Mouse (Mus musculus): ENCODE results near the gene Zmiz2. TPM values are rescaled to one million over a fixed set of nuclear protein-coding genes. Genes with fewer than 3 reads are reported as not detected.

The Zmiz2 gene
- total and polyA plus RNA-seq, 2 experiments from 2014 or later, result 29.0 to 136 TPM

- DNase-seq (ENCODE audit: low spot score), result no peak
- no peaks in the 10 kb centered on the region for H3K36me3 ChIP-seq (ENCODE audit: insufficient read depth, low read length)
- H3K27ac ChIP-seq, result no peak overlapping the region
- H3K9me3 ChIP-seq (ENCODE audit: low read length), result no peaks in the 10 kb centered on the region
- no peaks in the 10 kb centered on the region for H3K27me3 ChIP-seq (ENCODE audit: insufficient read depth, low read length)
- no peaks in the 10 kb centered on the region for H3K4me1 ChIP-seq (ENCODE audit: insufficient read depth, low read length)
- H3K4me2 ChIP-seq (ENCODE audit: low read depth, low read length), result no peak overlapping the region
- 89% methylated on average over 6 of the region's 6 CpGs for whole genome bisulfite sequencing
- no peak overlapping the region for H3K4me3 ChIP-seq (ENCODE audit: low read length)
- TF ChIP-seq CTCF (IDR thresholded peaks at IDR 0.05; ENCODE audit: low read depth), result no peak
- no peak for ATAC-seq
- H3K9ac ChIP-seq (replicated peaks; ENCODE audit: low read length), result no peak overlapping the region
Measured at GRCm38 (mm10) chr11:6380916-6381315, 8.0 kb upstream of the Zmiz2 start.

DNA sequence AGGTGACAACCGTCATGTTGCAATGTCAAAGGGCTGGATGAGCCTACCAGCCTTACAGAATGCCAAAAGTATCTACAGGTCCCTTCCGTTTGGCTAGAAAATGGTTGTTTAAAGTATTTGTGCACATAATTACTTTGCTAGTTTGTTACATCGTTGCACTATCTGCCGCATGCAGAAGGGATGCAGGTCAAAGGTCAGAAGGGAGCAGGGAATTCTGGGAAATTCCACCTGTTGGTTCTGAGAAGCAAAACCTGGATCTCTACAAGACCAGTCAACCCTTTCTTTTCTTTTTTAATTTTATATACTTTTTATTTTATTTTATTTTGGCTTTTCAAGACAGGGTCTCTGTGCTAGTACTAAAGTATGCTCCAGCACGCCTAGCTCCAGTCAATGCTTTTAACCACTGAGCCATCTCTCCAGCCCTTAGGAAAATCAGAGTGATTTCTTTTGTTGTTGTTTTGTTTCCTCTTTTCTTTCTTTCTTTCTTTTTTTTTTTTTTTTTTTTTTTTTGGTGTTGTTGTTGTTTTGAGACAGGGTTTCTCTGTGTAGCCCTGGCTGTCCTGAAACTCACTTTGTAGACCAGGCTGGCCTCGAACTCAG, 648 bp upstream of the Zmiz2 start:
- no peak overlapping the region for H3K9ac ChIP-seq (replicated peaks; ENCODE audit: low read length)
- peak overlapping the region; percentile 71 for H3K4me3 ChIP-seq (ENCODE audit: low read length)

GRCm38 (mm10) chr11:6389483-6389921, 628 bp downstream of the Zmiz2 start:
- Histone ChIP-seq H3K9ac (replicated peaks; ENCODE audit: low read length) (peak overlapping the region; percentile 86), H3K4me2 (ENCODE audit: low read depth, low read length) (peak overlapping the region; percentile 84), H3K27ac (peak overlapping the region; percentile 93), H3K36me3 (ENCODE audit: insufficient read depth, low read length) (no peaks in the 10 kb centered on the region), H3K4me1 (ENCODE audit: insufficient read depth, low read length) (peaks cover 19% of the 10 kb centered on the region; the same call in 1 of the 2 replicates), H3K4me3 (ENCODE audit: low read length) (peak overlapping the region; percentile 71), H3K27me3 (ENCODE audit: insufficient read depth, low read length) (no peaks in the 10 kb centered on the region), H3K9me3 (ENCODE audit: low read length) (no peaks in the 10 kb centered on the region)
- TF ChIP-seq CTCF (IDR thresholded peaks at IDR 0.05; ENCODE audit: low read depth), result no peak
- WGBS, result 0% methylated on average over 19 of the region's 43 CpGs
- no peak for DNase-seq (ENCODE audit: low spot score)
- ATAC-seq, result no peak; the same call in 1 of the 2 replicates

More for the DNA sequence above, 648 bp upstream of the Zmiz2 start:
- Histone ChIP-seq H3K4me1 (ENCODE audit: insufficient read depth, low read length) (peaks cover 19% of the 10 kb centered on the region; the same call in 1 of the 2 replicates), H3K27ac (peak overlapping the region; percentile 93), H3K4me2 (ENCODE audit: low read depth, low read length) (peak overlapping the region; percentile 84), H3K9me3 (ENCODE audit: low read length) (no peaks in the 10 kb centered on the region), H3K27me3 (ENCODE audit: insufficient read depth, low read length) (no peaks in the 10 kb centered on the region), H3K36me3 (ENCODE audit: insufficient read depth, low read length) (no peaks in the 10 kb centered on the region)
- WGBS, result 91% methylated on average over 6 of the region's 6 CpGs
- no peak for DNase-seq (ENCODE audit: low spot score)
- ATAC-seq, result no peak
- no peak for TF ChIP-seq CTCF (IDR thresholded peaks at IDR 0.05; ENCODE audit: low read depth)

DNA sequence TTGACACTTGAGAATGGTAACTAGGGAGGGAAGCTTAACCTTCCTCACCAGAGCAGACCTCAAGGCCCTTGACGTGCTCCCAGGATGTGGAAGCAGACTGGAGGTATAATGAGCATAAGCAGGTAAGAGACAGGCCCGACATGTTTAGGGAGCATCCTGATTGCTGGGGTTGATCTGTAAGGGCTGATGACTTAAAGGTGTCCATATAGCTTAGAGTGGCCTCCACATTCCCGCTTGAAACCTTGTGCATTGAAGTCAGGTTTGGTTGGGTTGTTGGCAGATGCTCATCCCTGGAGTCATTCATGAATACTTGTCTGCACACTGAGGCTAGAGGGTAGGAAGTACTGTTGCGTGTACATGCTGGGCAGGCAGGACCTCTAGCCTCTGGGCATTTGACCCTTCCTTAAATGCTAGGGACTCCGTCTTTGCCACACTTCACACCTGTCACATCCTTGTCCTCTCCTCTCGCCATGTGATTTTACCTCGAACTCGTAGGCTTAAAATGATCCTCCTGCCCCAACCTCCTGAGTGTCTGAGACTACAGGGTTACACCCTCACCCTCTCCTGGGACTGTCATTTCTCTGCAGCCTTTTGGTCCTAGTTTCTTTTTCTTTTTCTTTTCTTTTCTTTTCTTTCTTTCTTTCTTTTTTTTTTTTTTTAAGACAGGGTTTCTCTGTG, 1.6 kb downstream of the Zmiz2 start:
- WGBS, result 77% methylated on average over 8 of the region's 8 CpGs
- Histone ChIP-seq H3K27me3 (ENCODE audit: insufficient read depth, low read length) (no peaks in the 10 kb centered on the region), H3K9ac (replicated peaks; ENCODE audit: low read length) (peak overlapping the region; percentile 86), H3K27ac (0 out of 2 replicates have a peak overlapping the region, but pooled peaks have one; percentile 93), H3K4me1 (ENCODE audit: insufficient read depth, low read length) (peaks cover 19% of the 10 kb centered on the region; the same call in 1 of the 2 replicates), H3K36me3 (ENCODE audit: insufficient read depth, low read length) (no peaks in the 10 kb centered on the region), H3K4me2 (ENCODE audit: low read depth, low read length) (peak overlapping the region; percentile 84), H3K9me3 (ENCODE audit: low read length) (no peaks in the 10 kb centered on the region), H3K4me3 (ENCODE audit: low read length) (peak overlapping the region; percentile 71)
- no peak for TF ChIP-seq CTCF (IDR thresholded peaks at IDR 0.05; ENCODE audit: low read depth)
- DNase-seq (ENCODE audit: low spot score) (no peak), ATAC-seq (no peak)

DNA sequence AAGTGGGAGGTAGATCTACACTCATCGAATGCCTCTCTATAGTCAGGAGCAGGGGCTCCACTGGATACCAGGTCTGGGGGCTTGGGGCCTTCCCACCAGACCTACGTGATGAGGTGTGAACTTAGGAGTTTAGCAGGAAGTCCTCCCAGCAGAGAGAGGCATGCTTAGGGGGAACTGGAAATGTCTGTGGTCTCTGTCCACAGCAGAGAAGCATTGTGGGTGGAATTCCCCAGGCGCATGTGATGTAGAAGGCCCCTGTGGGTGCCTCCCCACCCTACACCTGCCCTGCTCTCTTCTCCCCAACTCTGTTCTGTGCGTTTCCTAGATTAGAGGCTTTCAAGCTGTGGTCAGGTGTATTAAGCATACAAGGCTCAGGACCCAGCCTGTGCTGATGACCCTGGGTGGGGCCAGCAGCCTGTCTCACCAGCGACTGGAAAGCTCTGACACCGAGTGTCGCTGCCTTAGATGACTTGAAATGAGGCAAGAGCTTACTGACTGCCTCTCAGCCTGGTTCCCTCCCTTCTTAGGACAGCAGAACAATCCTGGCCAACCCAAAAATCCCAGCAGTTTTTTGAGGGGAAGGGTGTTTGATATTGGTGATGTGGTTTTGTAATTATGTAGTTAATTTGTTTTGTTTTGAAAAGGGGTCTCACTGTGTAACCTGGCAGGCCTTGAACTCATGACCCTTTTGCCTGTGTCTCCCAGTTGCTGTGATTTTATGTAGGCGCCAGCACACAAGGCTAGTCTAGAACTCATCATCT, 2.8 kb downstream of the Zmiz2 start:
- no peaks in the 10 kb centered on the region for H3K9me3 ChIP-seq (ENCODE audit: low read length)
- 88% methylated on average over 8 of the region's 8 CpGs for WGBS
- no peak for ATAC-seq
- peaks cover 9% of the 10 kb centered on the region for H3K36me3 ChIP-seq (ENCODE audit: insufficient read depth, low read length)
- H3K9ac ChIP-seq (replicated peaks; ENCODE audit: low read length), result no peak overlapping the region
- DNase-seq (ENCODE audit: low spot score), result no peak
- no peak overlapping the region for H3K4me2 ChIP-seq (ENCODE audit: low read depth, low read length)
- H3K27me3 ChIP-seq (ENCODE audit: insufficient read depth, low read length), result no peaks in the 10 kb centered on the region
- TF ChIP-seq CTCF (IDR thresholded peaks at IDR 0.05; ENCODE audit: low read depth), result no peak
- no peak overlapping the region for H3K4me3 ChIP-seq (ENCODE audit: low read length)
- peaks cover 19% of the 10 kb centered on the region; the same call in 1 of the 2 replicates for H3K4me1 ChIP-seq (ENCODE audit: insufficient read depth, low read length)
- no peak overlapping the region for H3K27ac ChIP-seq

DNA sequence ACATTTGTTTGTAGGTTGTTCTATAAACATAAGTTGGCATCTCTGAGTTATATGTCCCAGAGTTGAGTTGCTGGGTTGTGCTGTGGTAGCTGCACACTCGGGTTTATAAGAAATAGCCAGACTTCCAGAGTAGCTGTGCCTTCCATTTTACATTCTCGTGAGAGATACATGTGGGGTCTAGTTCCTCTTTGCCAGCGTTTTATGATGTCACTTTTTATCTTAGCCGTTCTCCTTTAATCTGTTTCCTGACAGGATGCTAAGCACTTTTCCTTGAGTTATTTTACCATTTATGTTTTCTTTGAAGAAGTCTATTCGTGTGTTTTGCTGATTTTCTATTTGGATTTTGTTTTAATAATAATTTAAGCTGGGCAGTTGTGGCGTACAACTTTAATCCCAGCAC, 4.0 kb downstream of the Zmiz2 start:
- no peak for TF ChIP-seq CTCF (IDR thresholded peaks at IDR 0.05; ENCODE audit: low read depth)
- no peaks in the 10 kb centered on the region for H3K9me3 ChIP-seq (ENCODE audit: low read length)
- H3K4me2 ChIP-seq (ENCODE audit: low read depth, low read length), result no peak overlapping the region
- no peak overlapping the region for H3K4me3 ChIP-seq (ENCODE audit: low read length)
- H3K27ac ChIP-seq, result no peak overlapping the region
- no peak for ATAC-seq
- H3K27me3 ChIP-seq (ENCODE audit: insufficient read depth, low read length), result no peaks in the 10 kb centered on the region
- no peak overlapping the region for H3K9ac ChIP-seq (replicated peaks; ENCODE audit: low read length)
- peaks cover 20% of the 10 kb centered on the region for H3K36me3 ChIP-seq (ENCODE audit: insufficient read depth, low read length)
- no peak for DNase-seq (ENCODE audit: low spot score)
- 91% methylated on average over 6 of the region's 6 CpGs for WGBS
- H3K4me1 ChIP-seq (ENCODE audit: insufficient read depth, low read length), result peaks cover 19% of the 10 kb centered on the region; the same call in 1 of the 2 replicates
